Mouse (Mus musculus) gastrocnemius, adult 2 months (tissue): ENCODE data around the gene Gm3139. TPM values are rescaled to one million over a fixed set of nuclear protein-coding genes. Genes with fewer than 3 reads are reported as not detected.
"Not testable (repeated sequence)": the region's sequence is repeated elsewhere in the genome, so short reads cannot be mapped to it uniquely, and the experiment has no call there.

ENCODE experiments used
- DNase-seq: peaks from one replicate; pipeline ENCODE4 v3.0.0; 2022
- H3K27ac ChIP-seq: fragments of 200-600 bp; 2 replicates; pipeline ENCODE4 v1.8.1; 2022; ENCODE audit warnings: mild to moderate bottlenecking
- H3K4me3 ChIP-seq: fragments of 200-600 bp; 2 replicates; pipeline ENCODE4 v1.8.1; 2022; ENCODE audit warnings: mild to moderate bottlenecking, moderate library complexity
- intact Hi-C: fragments of 180-260 bp; cut with DNase I; formaldehyde crosslinking; loops from one replicate; pipeline ENCODE4 v1.15.1; 2025
- long read RNA-seq, 2 experiments: library from polyadenylated mRNA; stranded (forward); transcript quantifications; one replicate each; pipeline ENCODE4 v2.0.0; 2021
- total RNA-seq, 2 experiments: library from RNA; stranded (reverse); gene quantifications; 2 replicates each; pipeline ENCODE4 v1.2.3; 2021

The Gm3139 gene
- not detected for total RNA-seq
- long read RNA-seq, experiment 1, result 0 reads
- long read RNA-seq, experiment 2, result 0 reads

- H3K4me3 ChIP-seq, intact Hi-C loops, DNase-seq, H3K27ac ChIP-seq: not testable (repeated sequence)
Measured at GRCm38 (mm10) chr5:94525987-94526386, at the start of gene Gm3139. Gene Gm3139, plus strand, starts transcription at chr5:94526287.

Other genes starting within 250 kb of the Gm3139 start
- gene A430089I19Rik, start 219.5 kb upstream of the Gm3139 start, total RNA-seq, result not detected
- gene Gm6502, start 211.9 kb upstream of the Gm3139 start, total RNA-seq, result not detected
- gene AA792892, start 186.5 kb upstream of the Gm3139 start, total RNA-seq, result not detected
- not detected for gene Gm7682, start 80.5 kb upstream of the Gm3139 start, total RNA-seq
- not detected for gene Gm3147, start 90.1 kb downstream of the Gm3139 start, total RNA-seq
- not detected for gene Gm6509, start 97.7 kb downstream of the Gm3139 start, total RNA-seq
- gene Gm6205, start 122.1 kb downstream of the Gm3139 start, total RNA-seq, result not detected